Mouse (Mus musculus) embryonic fibroblast, embryonic 13.5 days (primary cell): Measurements from ENCODE around the gene Celsr2.

Experiments
- CTCF ChIP-seq: IDR thresholded peaks from 2 replicates; pipeline ENCODE4 v1.5.1; 2011; ENCODE audit warnings: mild to moderate bottlenecking, control low read depth, low read length, moderate library complexity, borderline replicate concordance; ENCODE audit not compliant: insufficient read depth
- POLR2A ChIP-seq: IDR thresholded peaks from 2 replicates; pipeline ENCODE4 v1.6.1; 2011; ENCODE audit warnings: low read depth, mild to moderate bottlenecking, control low read depth, low read length, moderate library complexity

DNA sequence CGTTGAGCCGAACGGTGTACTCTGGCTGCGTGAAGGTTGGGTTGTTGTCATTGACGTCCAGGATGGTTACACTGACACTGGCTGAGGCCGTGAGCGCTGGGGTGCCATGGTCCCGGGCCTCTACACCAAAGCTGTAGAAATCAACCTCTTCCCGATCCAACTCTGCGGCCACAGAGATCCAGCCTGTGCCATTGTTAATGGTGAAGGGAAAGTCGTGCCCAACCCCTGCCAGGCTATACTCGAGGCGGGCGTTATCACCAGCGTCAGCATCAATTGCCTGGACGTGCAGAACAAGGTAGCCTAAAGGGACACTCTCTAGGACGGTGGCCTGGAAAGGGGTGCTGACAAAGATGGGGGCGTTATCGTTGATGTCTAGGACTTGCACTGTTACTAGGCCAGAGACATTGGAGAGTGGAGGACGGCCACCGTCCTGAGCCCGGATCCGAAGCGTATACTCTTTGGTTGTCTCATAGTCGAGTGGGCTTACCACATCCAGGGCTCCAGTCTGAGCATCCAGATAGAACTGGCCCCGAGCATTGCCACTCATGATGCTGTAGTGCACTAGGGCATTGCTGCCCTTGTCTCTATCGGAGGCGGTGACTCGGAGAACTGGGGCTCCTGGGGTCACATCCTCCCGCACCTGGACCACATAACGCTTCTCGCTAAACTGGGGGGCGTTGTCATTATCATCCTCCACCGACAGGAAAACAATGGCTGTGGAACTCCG is 1.6 kb downstream of the Celsr2 start:
- TF ChIP-seq POLR2A, result no peak
- no peak for TF ChIP-seq CTCF
